Mouse (Mus musculus): ENCODE measurements around the gene Gm16253. TPM values are rescaled to one million over a fixed set of nuclear protein-coding genes. Genes with fewer than 3 reads are reported as not detected.

The Gm16253 gene
- total and polyA plus RNA-seq, 3 experiments = 1.4 TPM; not detected in 2

GRCm38 (mm10) chr3:96566661-96567450 is 9.9 kb upstream of the Gm16253 start (continued):
- TF ChIP-seq MXI1 (IDR thresholded peaks at IDR 0.05; ENCODE audit: low read depth, low read length) = no peak

DNA sequence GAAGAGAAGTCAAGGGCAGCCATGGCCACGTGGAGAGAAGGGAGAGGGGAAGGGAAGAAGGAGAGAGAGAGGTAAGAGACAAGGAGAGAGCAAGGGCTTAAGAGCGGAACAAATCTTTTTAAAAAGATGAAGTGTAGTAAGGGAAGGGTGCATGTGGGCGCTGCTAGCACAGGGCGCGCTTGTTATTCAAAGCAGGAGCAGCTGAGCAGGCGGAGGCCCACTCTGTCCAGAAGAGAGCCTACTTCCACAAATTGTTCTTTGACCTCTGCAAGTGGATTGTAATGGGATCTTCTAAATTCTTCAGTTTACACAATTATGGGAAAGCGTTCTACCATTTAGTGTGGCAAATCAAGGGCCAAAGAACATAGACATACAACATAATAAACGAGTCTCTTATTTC is 8.2 kb upstream of the Gm16253 start:
- Histone ChIP-seq H3K4me1 (ENCODE audit: control insufficient read depth in 1 of 2, insufficient read depth in 2 of 2, low read length in 2 of 2) (peaks cover 21 to 35% of the 10 kb centered on the region in 2 experiments), H3K36me3 (ENCODE audit: control insufficient read depth in 1 of 2, insufficient read depth in 2 of 2, low read length in 2 of 2) (peaks cover 0 to 24% of the 10 kb centered on the region in 2 experiments; a peak in 2 of 4 replicates), H3K27me3 (ENCODE audit: control insufficient read depth in 1 of 2, insufficient read depth in 2 of 2, low read length in 2 of 2) (no peaks in the 10 kb centered on the region), H3K27ac (ENCODE audit: control insufficient read depth, low read depth, low read length) (no peak overlapping the region), H3K79me2 (ENCODE audit: control insufficient read depth, insufficient read depth, low read length, poor library complexity) (no peaks in the 10 kb centered on the region; the same call in 1 of the 2 replicates), H3K9ac (ENCODE audit: control insufficient read depth, low read depth, low read length, poor library complexity, severe bottlenecking) (no peak overlapping the region), H3K9me3 (replicated peaks; ENCODE audit: insufficient read depth, low read length) (no peaks in the 10 kb centered on the region), H3K4me3 (ENCODE audit: control insufficient read depth in 1 of 2, insufficient read depth in 1 of 2, low read depth in 2 of 2, low read length in 2 of 2) (no peak overlapping the region)
- no peak for DNase-seq (ENCODE audit: low read depth, low spot score)
- TF ChIP-seq SMC3 (IDR thresholded peaks at IDR 0.05; ENCODE audit: low read depth, low read length) (no peak), TBP (IDR thresholded peaks at IDR 0.05; ENCODE audit: low read depth, low read length) (no peak), MXI1 (IDR thresholded peaks at IDR 0.05; ENCODE audit: low read depth, low read length) (no peak), ZNF384 (IDR thresholded peaks at IDR 0.05; ENCODE audit: low read depth, low read length) (no peak), USF1 (IDR thresholded peaks at IDR 0.05; ENCODE audit: low read depth, low read length) (no peak), MAZ (IDR thresholded peaks at IDR 0.05; ENCODE audit: low read depth, low read length) (no peak)

DNA sequence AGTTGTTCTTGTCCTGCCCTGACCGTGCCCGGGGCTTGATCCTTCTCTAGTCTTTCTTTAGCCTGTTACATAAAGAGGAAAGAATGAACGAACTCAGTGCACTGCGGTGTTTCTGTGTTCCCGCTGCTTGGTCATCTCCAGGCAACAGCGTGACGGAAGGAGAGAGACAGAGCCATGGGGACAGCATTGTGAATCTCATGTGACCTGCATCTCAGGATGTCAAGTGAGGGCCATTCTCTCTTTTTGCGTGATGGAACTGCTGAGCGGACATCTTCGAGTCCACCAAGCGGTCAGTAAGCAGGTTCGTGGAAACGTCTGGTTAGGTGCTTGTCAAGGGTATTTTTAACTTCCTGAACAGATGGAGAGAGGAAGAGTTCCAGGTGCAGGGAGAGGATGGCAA is 7.3 kb upstream of the Gm16253 start:
- H3K9ac ChIP-seq (ENCODE audit: control insufficient read depth, low read depth, low read length, poor library complexity, severe bottlenecking) = no peak overlapping the region
- peaks cover 0 to 15% of the 10 kb centered on the region in 2 experiments; a peak in 2 of 4 replicates for H3K36me3 ChIP-seq (ENCODE audit: control insufficient read depth in 1 of 2, insufficient read depth in 2 of 2, low read length in 2 of 2)
- H3K27me3 ChIP-seq (ENCODE audit: control insufficient read depth in 1 of 2, insufficient read depth in 2 of 2, low read length in 2 of 2) = no peaks in the 10 kb centered on the region
- no peaks in the 10 kb centered on the region for H3K9me3 ChIP-seq (replicated peaks; ENCODE audit: insufficient read depth, low read length)
- no peaks in the 10 kb centered on the region; the same call in 1 of the 2 replicates for H3K79me2 ChIP-seq (ENCODE audit: control insufficient read depth, insufficient read depth, low read length, poor library complexity)
- no peak overlapping the region for H3K27ac ChIP-seq (ENCODE audit: control insufficient read depth, low read depth, low read length)
- H3K4me1 ChIP-seq (ENCODE audit: control insufficient read depth in 1 of 2, insufficient read depth in 2 of 2, low read length in 2 of 2) = peaks cover 18 to 26% of the 10 kb centered on the region in 2 experiments
- TF ChIP-seq ZKSCAN1 (IDR thresholded peaks at IDR 0.05; ENCODE audit: low read depth, low read length) (no peak), CHD2 (IDR thresholded peaks at IDR 0.05; ENCODE audit: low read length) (no peak), JUND (IDR thresholded peaks at IDR 0.05; ENCODE audit: low read depth, low read length) (no peak), HCFC1 (IDR thresholded peaks at IDR 0.05; ENCODE audit: low read depth, low read length) (no peak), ELF1 (IDR thresholded peaks at IDR 0.05; ENCODE audit: low read depth, low read length) (no peak), KAT2A (conservative IDR thresholded peaks at IDR 0.05; ENCODE audit: low read depth, low read length) (no peak), GATA1 (IDR thresholded peaks at IDR 0.05; ENCODE audit: low read depth, low read length) (no peak), POLR2AphosphoS2 (IDR thresholded peaks at IDR 0.05; ENCODE audit: low read length) (no peak), MYC (IDR thresholded peaks at IDR 0.05; ENCODE audit: low read depth, low read length) (no peak), USF1 (IDR thresholded peaks at IDR 0.05; ENCODE audit: low read depth, low read length) (no peak), TCF12 (IDR thresholded peaks at IDR 0.05; ENCODE audit: low read depth, low read length) (no peak), E2F4 (IDR thresholded peaks at IDR 0.05; ENCODE audit: borderline replicate concordance, low read depth, low read length) (no peak), SIN3A (IDR thresholded peaks at IDR 0.05; ENCODE audit: low read length) (no peak), BHLHE40 (IDR thresholded peaks at IDR 0.05; ENCODE audit: borderline replicate concordance, low read depth, low read length) (no peak), POLR2AphosphoS5 (IDR thresholded peaks at IDR 0.05; ENCODE audit: borderline replicate concordance, low read depth, low read length) (no peak), NELFE (IDR thresholded peaks at IDR 0.05; ENCODE audit: low read depth, low read length) (no peak), CHD1 (IDR thresholded peaks at IDR 0.05; ENCODE audit: low read depth, low read length) (no peak), SMC3 (IDR thresholded peaks at IDR 0.05; ENCODE audit: low read depth, low read length) (no peak), NRF1 (IDR thresholded peaks at IDR 0.05; ENCODE audit: insufficient read depth, low read depth, low read length, poor library complexity, severe bottlenecking) (no peak)
- DNase-seq (ENCODE audit: low read depth, low spot score) = no peak
- no peak overlapping the region for H3K4me3 ChIP-seq (ENCODE audit: control insufficient read depth in 1 of 2, insufficient read depth in 1 of 2, low read depth in 2 of 2, low read length in 2 of 2)

Measured in MEL (cell line).